Mouse (Mus musculus) limb, embryonic 10.5 days (tissue): ENCODE measurements around the gene Ace. TPM values are rescaled to one million over a fixed set of nuclear protein-coding genes. Genes with fewer than 3 reads are reported as not detected.

ENCODE experiments used
- DNase-seq: peaks from one replicate; pipeline ENCODE4 v3.0.0-alpha.2; 2017; ENCODE audit warnings: low spot score
- H3K27ac ChIP-seq: fragments of 300-500 bp; sonication (generic); 2 replicates; pipeline ENCODE4 v1.5.1; 2016; ENCODE audit warnings: mild to moderate bottlenecking
- H3K27me3 ChIP-seq: fragments of 300-500 bp; sonication (generic); 2 replicates; pipeline ENCODE4 v1.6.1; 2016; ENCODE audit warnings: low read depth, mild to moderate bottlenecking; ENCODE audit not compliant: poor library complexity, severe bottlenecking
- H3K36me3 ChIP-seq: fragments of 300-500 bp; sonication (generic); 2 replicates; pipeline ENCODE4 v1.6.1; 2016; ENCODE audit warnings: mild to moderate bottlenecking, moderate library complexity
- H3K4me1 ChIP-seq: fragments of 300-500 bp; sonication (generic); 2 replicates; pipeline ENCODE4 v1.6.1; 2016
- H3K4me3 ChIP-seq: fragments of 300-500 bp; sonication (generic); 2 replicates; pipeline ENCODE4 v1.5.1; 2016; ENCODE audit warnings: mild to moderate bottlenecking, moderate library complexity
- H3K9me3 ChIP-seq: fragments of 300-500 bp; sonication (generic); replicated peaks from 2 replicates; pipeline ENCODE4 v1.6.1; 2016; ENCODE audit warnings: mild to moderate bottlenecking
- WGBS: fragments of 180-500 bp; shearing (Covaris S2); methylation state at CpG from one replicate; pipeline ENCODE4 v1.1.7; 2016; 5-methylcytosine and 5-hydroxymethylcytosine counted together
- polyA plus RNA-seq: library from polyadenylated mRNA; unstranded; fragments of >200 nt; fragmentation: Nextera tagmentation; extraction: Ambion mirVana; gene quantifications from 2 replicates; pipeline ENCODE4 v1.2.1, GENCODE M21; 2016

Gene Ace
- polyA plus RNA-seq = 0.08 and 0.16 TPM in 2 replicates

DNA sequence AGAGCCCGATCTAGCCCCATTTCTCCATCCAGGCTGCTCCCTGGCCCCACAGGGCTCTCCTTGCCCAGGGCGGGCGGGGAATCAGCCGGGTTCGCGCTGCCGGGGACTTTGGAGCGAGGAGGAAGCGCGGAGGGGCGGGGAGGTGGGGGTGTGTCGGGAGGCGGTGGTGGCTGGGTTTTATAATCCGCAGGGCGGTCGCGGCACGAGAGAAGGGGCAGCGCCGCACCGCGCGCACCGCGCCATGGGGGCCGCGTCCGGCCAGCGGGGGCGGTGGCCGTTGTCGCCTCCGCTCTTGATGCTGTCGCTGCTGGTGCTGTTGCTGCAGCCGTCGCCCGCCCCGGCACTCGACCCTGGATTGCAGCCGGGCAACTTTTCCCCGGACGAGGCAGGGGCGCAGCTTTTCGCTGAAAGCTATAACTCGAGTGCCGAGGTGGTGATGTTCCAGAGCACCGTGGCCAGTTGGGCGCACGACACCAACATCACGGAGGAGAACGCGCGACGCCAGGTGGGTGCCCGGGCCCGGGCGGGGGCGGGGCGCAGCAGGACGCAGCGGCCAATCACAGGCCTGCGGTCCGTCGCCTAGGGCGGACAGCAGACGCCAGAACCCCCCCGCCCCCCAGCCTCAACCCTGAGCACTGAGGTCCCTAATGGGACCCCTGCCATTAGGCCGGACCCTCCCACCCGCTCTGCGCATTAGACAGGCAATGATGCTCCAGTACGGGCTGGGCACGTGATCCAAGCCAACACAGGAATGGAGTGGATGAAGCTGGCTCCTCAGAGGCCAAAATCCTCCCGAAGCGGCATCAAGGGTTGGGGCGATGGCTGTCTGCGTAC lies at the start of gene Ace:
Ace (plus strand) TSS at position 205 of the 834 bp plus-strand sequence.
- H3K36me3 ChIP-seq = no peaks in the 10 kb centered on the region
- H3K27ac ChIP-seq = peak within 1 kb of the TSS; percentile 64
- peaks cover 18% of the 10 kb centered on the region for H3K4me1 ChIP-seq
- peak within 1 kb of the TSS; percentile 68 for H3K4me3 ChIP-seq
- 1% methylated on average over 72 of the region's 76 CpGs for WGBS
- peak; percentile 61 for DNase-seq
- H3K9me3 ChIP-seq = no peaks in the 10 kb centered on the region
- H3K27me3 ChIP-seq = peaks cover 69% of the 10 kb centered on the region

DNA sequence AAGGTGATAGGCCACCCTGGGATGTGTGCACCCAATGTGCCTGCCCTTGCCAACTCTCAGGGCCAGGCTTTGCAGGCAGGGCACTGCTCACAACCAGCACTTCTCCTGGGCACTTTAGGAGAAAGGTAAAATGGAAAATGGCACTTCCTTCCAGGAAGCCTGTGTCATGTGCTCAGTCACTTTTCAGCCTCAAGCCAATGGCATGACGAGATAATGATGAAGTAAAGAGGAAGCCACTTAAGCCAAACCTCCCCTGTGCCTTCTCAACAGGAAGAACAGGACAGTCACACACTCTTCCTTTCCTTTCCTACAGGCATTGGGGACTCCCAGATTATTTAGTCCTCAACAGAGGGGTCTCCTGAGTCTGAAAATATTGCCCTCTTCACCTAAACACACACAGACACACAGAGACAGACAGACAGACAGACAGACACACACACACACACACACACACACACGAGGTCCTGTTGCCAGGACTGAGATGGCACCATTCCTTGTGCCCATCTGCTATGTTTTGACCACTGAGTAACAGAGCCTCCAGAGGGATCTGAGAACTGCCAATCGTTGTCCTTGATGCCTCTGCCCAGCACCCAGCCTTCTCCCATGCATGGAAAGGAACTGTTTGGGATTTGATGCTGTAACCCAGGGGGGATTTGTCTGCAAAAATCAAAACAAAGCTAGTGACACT lies 47.5 kb upstream of the Ace start:
- DNase-seq = no peak
- Histone ChIP-seq H3K4me3 (no peak overlapping the region), H3K4me1 (no peaks in the 10 kb centered on the region), H3K27me3 (no peaks in the 10 kb centered on the region), H3K9me3 (no peaks in the 10 kb centered on the region), H3K36me3 (peaks cover 13% of the 10 kb centered on the region), H3K27ac (no peak overlapping the region)
- WGBS = 80% methylated on average over 3 of the region's 3 CpGs

DNA sequence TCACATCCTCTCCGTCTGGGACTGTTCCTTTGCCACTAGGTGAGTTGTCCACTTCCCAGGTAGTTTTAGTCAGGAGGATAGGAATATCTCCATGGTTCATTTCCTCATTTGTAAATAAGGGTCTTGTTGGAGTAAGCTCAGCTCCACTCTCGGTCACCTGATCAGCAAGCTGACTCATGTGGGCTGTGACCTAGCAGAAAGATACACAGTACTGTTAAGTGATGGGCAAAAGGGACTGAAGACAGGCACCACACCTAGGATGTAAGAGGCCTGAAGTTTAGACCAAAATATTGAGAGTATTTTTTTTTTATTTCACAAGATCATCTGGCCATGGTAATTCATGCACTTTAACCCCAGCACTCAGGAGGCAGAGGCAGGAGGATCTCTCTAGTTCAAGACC lies 46.9 kb upstream of the Ace start:
- Histone ChIP-seq H3K4me1 (no peaks in the 10 kb centered on the region), H3K27me3 (no peaks in the 10 kb centered on the region), H3K36me3 (peaks cover 13% of the 10 kb centered on the region), H3K4me3 (no peak overlapping the region), H3K27ac (no peak overlapping the region), H3K9me3 (no peaks in the 10 kb centered on the region)
- WGBS = 96% methylated on average over 2 of the region's 2 CpGs
- no peak for DNase-seq

DNA sequence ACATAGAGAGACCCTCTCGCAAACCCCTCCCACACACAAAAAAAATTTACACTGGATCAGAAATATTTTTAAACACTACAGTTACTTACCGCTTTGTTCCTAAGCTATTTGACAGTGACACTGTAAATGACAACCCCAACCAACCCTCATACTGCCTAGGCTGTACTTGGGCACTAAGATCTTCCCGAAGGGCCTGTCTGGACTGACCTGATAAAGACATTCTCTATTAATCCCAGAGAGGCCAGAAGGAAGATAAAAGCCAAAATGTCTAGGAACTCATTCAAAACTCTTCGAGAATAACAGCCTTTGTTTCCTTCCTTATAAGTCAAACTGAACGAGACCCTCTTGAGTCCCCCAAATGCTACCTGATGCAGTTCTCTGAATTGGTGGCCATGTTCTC lies 46.5 kb upstream of the Ace start:
- Histone ChIP-seq H3K9me3 (no peaks in the 10 kb centered on the region), H3K27me3 (no peaks in the 10 kb centered on the region), H3K27ac (no peak overlapping the region), H3K36me3 (peaks cover 13% of the 10 kb centered on the region), H3K4me1 (no peaks in the 10 kb centered on the region), H3K4me3 (no peak overlapping the region)
- WGBS = 92% methylated on average over 5 of the region's 5 CpGs
- no peak for DNase-seq

DNA sequence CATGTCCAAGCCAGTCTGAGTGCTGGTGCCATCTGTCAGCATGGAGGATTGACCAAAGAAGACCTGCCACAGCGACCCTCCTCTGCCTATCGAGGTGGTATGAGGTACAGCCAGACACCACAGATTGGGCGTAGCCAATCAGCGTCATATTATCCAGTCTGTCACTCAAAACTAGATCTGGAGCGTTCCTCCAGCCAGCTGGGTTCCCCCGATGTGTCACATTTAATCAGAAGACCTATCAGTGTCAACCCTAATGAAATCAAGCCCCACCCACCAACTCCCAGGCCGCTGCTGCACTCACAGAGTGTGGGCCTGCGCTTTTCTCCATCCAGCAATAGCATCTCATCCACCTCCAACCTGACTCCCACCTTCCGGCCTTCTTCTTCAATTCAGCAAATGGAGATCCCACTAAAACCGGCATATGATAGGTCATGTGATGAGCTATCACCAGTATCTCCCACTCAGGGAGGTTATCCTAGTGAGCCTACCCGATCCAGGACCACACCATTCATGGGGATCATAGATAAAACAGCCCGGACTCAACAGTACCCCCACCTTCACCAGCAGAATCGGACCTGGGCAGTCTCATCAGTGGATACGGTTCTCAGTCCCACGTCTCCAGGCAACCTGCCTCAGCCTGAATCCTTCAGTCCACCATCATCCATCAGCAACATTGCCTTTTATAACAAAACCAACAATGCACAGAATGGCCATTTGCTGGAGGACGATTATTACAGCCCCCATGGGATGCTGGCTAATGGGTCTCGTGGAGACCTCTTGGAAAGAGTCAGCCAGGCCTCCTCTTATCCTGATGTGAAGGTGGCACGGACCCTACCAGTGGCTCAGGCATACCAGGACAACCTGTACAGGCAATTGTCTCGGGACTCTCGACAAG lies 44.7 kb upstream of the Ace start:
- DNase-seq = no peak
- H3K27ac ChIP-seq = no peak overlapping the region
- H3K9me3 ChIP-seq = no peaks in the 10 kb centered on the region
- H3K4me3 ChIP-seq = no peak overlapping the region
- no peaks in the 10 kb centered on the region for H3K27me3 ChIP-seq
- H3K36me3 ChIP-seq = peaks cover 13% of the 10 kb centered on the region
- WGBS = 92% methylated on average over 20 of the region's 20 CpGs
- peaks cover 5% of the 10 kb centered on the region; the same call in 1 of the 2 replicates for H3K4me1 ChIP-seq

DNA sequence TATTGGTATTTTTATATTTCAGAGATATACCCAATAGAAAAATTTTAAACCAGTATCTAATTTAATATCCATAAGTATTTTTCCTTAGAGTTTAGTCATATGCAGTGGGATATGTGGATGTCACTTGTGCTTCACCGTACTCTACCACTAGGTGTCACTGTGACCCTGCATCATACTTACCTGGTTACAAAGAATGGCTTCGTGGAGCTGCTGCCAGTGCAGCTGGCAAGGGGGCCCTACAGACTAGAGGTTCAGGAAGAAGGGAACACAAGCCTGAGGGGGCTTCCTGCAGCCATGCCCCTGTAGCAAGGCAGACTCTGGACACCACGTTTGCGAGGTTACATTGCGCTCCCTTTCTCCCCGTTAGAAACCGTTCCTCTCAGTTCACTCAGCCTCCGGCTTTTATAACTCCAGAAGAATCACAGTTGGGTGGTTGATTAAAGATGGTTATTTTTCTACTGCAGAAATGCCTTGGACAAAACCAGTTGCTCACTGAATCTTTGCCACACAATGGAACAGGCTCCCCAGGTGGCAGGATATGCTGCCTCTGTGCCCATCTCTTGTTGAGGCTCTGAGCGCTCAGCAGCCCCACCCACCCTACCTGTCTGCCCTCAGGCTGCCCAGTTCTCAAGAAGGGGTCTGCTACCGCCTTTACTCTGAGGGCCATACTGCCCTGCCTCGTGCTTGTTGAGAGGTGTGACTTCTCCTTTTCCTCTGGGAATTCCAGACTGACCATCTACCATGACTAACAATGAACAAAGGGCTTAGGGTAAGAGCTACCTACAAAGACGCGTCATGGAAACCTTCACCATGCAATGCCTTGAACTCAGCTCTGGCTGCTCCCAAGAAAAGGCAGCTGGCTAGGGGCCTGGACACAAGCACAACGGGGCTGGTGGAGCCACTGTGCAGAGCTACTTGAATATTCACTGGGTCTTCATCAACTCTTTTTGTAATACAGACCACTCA lies 40.4 kb upstream of the Ace start:
- peaks cover 7% of the 10 kb centered on the region for H3K36me3 ChIP-seq
- H3K4me3 ChIP-seq = no peak overlapping the region
- peak; percentile 80 for DNase-seq
- no peak overlapping the region for H3K27ac ChIP-seq
- 54% methylated on average over 14 of the region's 14 CpGs for WGBS
- H3K9me3 ChIP-seq = no peaks in the 10 kb centered on the region
- H3K4me1 ChIP-seq = peaks cover 5% of the 10 kb centered on the region; the same call in 1 of the 2 replicates
- H3K27me3 ChIP-seq = no peaks in the 10 kb centered on the region

DNA sequence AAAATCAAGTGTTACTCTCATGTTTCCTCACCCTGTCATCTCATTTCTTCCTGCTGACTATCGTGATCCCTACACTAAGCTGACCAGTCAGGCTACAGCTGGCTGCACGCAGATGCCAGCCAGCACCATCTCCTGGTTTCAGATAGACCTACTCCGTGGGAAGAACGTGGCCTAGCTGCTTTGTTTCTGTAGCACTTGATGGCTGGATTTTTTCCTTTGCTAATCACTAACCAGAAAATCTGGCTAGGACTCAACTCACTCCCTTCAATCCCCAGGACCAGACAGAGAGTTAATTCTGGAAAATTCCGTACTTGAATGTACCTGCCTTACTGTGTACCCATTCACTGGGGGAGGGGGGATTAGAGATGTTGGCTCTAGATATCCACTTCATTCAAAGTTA lies 39.6 kb upstream of the Ace start:
- DNase-seq = no peak
- WGBS = 80% methylated on average over 5 of the region's 5 CpGs
- no peaks in the 10 kb centered on the region; the same call in 1 of the 2 replicates for H3K36me3 ChIP-seq
- peaks cover 5% of the 10 kb centered on the region; the same call in 1 of the 2 replicates for H3K4me1 ChIP-seq
- no peak overlapping the region for H3K4me3 ChIP-seq
- no peaks in the 10 kb centered on the region for H3K27me3 ChIP-seq
- no peaks in the 10 kb centered on the region for H3K9me3 ChIP-seq
- H3K27ac ChIP-seq = no peak overlapping the region

DNA sequence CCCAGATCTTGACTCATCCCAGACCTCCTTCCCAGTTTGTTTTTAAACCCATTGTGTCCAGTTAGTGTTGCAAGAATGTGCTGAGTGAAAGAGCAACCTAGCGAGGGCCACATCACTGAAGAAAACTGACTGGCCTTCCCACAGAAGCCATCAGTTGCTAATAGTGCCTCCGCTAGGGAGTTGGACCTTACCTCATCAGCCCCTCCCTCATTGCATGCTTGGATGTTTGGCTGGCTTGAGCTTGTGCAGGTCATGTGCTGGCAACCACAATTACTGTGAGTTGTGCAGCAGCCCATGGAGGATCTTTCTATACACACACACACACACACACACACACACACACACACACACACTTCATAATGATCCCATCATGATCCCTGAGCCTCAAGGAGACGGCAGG lies 36.4 kb upstream of the Ace start:
- WGBS = 85% methylated on average over 3 of the region's 3 CpGs
- H3K36me3 ChIP-seq = no peaks in the 10 kb centered on the region
- DNase-seq = no peak

DNA sequence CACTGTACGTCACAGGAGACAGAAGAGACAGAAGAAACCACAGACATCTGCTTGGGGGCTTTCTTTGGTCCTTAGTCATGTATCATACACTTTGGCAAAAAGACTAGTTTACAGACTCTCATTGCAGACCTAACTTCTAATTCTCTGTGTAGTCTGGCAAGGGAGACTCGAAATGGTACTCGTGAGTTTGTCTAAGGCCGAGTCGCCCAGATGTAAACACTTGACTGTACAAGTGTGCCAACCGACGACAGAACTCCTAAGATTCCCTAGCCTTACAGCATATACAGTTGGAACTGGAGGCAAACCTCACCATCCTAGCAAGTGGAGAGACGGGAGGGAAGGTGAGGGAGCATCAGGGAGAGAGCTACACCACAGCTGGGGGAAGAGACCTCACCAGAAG lies 34.0 kb upstream of the Ace start:
- H3K9me3 ChIP-seq = no peaks in the 10 kb centered on the region
- H3K4me1 ChIP-seq = 0 out of 2 replicates have a peak, but pooled peaks cover 9% of the 10 kb centered on the region
- H3K4me3 ChIP-seq = no peak overlapping the region
- H3K27ac ChIP-seq = no peak overlapping the region
- no peaks in the 10 kb centered on the region for H3K36me3 ChIP-seq
- DNase-seq = no peak
- WGBS = 87% methylated on average over 8 of the region's 8 CpGs
- H3K27me3 ChIP-seq = no peaks in the 10 kb centered on the region

More for the DNA sequence above, 36.4 kb upstream of the Ace start:
- Histone ChIP-seq H3K27me3 (no peaks in the 10 kb centered on the region), H3K4me3 (no peak overlapping the region), H3K9me3 (no peaks in the 10 kb centered on the region), H3K4me1 (peaks cover 11% of the 10 kb centered on the region; the same call in 1 of the 2 replicates), H3K27ac (no peak overlapping the region)

DNA sequence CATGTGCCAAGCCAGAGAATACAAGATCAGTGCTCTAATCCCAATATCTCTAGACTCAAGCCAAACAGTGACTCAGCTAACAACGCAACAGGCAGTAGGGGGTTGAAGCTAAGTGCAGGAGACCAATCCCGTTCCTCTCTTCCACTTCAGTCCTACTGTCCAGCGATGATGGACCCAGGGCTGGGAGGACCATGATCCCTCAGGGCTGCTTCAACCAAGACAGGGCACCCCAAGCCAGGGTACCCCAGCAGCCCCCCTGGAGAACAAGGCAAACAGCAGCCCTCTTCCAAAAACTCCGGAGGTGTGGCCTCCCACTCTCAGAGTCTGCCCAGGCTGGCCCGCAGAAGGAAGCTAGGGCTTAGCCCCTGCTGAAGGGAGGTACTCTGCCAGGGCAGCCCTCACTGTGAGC lies 33.4 kb upstream of the Ace start:
- WGBS = 77% methylated on average over 5 of the region's 5 CpGs
- H3K36me3 ChIP-seq = no peaks in the 10 kb centered on the region
- 0 out of 2 replicates have a peak, but pooled peaks cover 9% of the 10 kb centered on the region for H3K4me1 ChIP-seq
- no peaks in the 10 kb centered on the region for H3K9me3 ChIP-seq
- DNase-seq = no peak
- no peak overlapping the region for H3K4me3 ChIP-seq
- peaks cover 2% of the 10 kb centered on the region; the same call in 1 of the 2 replicates for H3K27me3 ChIP-seq
- H3K27ac ChIP-seq = no peak overlapping the region

DNA sequence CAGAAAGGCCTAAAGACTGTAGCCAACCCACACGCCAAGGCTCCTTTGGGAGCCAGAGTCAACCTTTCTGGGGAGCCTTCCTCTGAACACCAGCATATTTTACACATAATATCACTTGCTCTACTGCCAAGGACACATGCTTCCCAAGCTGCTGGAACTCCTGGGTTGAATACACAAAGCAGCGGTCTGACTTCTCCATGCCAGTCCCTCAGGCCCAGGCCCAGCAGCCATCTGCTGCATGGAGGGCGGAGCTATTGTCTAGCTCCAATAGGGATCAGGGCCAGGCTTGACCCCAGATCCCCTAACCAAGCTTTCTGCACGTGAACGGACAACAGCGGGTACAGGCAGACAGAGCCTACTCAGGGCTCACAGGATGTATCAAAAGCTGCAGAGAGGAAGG lies 32.9 kb upstream of the Ace start:
- Histone ChIP-seq H3K4me1 (0 out of 2 replicates have a peak, but pooled peaks cover 9% of the 10 kb centered on the region), H3K36me3 (no peaks in the 10 kb centered on the region), H3K27me3 (peaks cover 7% of the 10 kb centered on the region), H3K27ac (peak overlapping the region; percentile 33; the same call in 1 of the 2 replicates), H3K4me3 (no peak overlapping the region), H3K9me3 (no peaks in the 10 kb centered on the region)
- DNase-seq = no peak
- WGBS = 66% methylated on average over 6 of the region's 6 CpGs
